Mouse (Mus musculus): ENCODE results near the gene Dpp9.
A peak's percentile ranks its signal among the peaks of the same experiment; 100 is the strongest.

The Dpp9 gene

GRCm38 (mm10) chr17:56183658-56184103, 35.0 kb downstream of the Dpp9 start, which contains the start of gene Mydgf:
Mydgf (minus strand) TSS chr17:56183920.
- DNase-seq (ENCODE audit: low read depth, low spot score): peak; percentile 98

DNA sequence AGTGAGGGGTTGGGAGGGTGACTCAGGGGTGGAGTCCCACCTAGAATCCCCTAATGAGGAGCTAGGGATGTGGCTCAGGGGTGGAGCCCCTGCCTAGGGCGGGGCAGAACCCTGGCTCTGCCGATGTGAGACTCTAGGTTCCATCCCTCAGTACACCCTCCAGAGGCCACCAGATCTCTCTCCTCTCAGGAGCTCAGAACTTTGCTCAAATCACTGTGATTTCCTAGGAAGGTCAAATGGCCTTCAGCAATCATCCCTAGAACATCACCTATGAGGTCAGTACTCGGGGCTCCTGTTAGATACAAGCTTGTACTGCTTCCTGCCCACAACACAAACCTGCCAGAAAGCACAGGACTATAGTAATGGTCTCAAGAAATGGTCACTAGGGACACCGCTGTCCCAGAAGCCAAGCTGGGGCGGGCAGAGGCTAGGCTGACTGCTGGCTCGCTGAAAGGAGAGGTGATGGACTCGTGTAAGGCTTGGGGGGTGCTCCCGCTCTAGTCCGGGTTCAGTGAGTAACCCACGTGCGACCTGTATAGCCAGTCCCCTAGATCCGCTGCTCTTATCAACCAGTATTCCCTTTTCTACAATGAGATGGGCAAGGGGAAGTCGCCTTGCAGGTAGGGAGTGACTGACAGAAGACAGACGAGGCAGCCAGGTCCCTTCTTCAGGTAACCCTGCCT, 35.6 kb downstream of the Dpp9 start:
- peak; percentile 21 for DNase-seq (ENCODE audit: low read depth, low spot score)

GRCm38 (mm10) chr17:56175416-56175815, 43.3 kb downstream of the Dpp9 start:
- no peak for DNase-seq (ENCODE audit: low read depth, low spot score)

DNA sequence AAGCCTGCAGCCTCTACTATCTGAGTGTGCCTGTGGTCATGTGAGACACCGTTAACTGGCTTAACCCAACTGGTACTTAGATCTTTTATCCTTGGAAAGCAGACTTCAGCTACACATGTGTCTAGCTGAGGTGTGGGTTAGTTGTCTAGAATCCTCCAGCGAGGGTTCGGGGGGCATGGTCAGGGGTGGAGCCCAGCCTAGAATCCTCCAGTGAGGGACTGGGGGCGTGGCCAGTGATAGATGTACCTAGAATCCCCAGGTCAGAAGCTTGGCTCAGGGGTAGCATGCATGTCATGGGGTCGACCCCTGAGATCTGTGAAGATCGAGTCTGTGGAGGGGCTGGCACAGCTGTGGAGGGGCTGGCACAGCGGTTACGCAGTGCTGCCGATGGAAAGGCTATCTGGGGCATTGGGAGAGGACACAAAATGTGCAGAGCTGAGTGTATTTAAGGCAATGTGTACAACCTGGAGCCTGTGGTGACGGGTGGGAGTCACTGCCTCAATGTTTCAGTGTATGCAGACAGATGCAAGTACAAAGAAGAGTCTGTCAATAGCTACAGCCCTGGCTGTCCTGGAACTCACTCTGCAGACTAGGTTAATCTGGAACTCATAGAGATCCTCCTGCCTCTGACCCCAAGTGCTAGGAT, 45.2 kb downstream of the Dpp9 start:
- no peak for DNase-seq (ENCODE audit: low read depth, low spot score)

- no peak for DNase-seq (ENCODE audit: low read depth, low spot score)
Measured at GRCm38 (mm10) chr17:56171881-56172280, 46.8 kb downstream of the Dpp9 start.

DNA sequence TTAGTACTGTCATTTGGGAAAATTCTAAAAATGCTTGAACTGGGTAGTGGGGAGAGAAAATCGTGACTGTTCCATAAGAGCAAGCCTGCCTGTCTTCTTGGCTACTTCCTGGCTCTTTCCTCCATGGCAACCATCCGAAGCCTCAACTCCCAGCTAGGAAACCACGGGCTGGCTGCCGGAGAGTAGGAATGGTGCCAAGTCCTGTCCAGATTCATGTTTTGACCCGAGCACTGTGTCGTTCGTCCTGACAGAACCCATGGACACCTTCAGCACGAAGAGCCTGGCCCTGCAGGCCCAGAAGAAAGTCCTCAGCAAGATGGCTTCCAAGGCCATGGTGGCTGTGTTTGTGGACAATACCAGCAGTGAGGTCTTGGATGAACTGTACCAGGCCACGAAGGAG, 47.2 kb downstream of the Dpp9 start:
- no peak for DNase-seq (ENCODE audit: low read depth, low spot score)

DNA sequence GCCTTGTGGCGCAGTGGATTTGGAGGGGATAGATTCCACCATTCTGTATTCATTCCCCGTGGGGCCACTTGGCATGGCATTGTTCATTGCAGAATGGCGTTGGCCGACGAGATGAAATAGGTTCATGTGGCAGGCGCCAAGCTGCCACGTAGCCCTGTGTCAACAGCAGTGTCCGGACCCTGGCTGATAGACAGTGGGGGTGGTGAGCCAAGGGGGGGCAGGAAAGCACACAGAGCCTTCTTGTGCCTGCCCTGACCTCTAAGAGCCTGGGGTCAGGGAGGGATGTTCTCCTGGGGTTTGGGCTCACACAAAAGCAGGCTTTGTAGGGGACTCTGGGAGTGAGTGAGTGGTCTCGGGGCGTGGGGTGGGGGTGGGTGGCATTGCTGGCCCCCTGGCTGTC, 48.1 kb downstream of the Dpp9 start:
- no peak for DNase-seq (ENCODE audit: low read depth, low spot score)

DNA sequence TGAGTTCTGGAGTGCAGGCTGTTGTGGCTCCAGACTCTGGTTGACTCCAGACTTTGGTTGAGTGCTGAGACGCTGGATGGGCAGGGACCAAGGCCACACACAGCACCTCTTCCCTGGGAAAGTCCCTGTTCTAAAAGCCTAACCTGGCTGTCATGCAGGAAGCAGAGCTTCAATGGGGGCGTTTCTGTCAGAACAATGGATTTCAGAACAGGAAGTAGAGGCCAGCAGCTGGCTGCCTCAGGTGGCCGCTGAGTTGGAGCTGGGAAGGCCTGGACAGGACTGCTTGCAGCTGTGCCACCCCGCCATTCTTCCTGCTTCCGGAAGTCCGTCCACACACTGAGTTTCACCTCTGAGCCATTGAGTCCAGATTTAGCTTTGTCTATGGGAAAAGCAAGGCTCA, 48.9 kb downstream of the Dpp9 start:
- DNase-seq (ENCODE audit: low read depth, low spot score): peak; percentile 34

- no peak for DNase-seq (ENCODE audit: low read depth, low spot score)
Measured at GRCm38 (mm10) chr17:56165671-56166070, 53.0 kb downstream of the Dpp9 start.

DNA sequence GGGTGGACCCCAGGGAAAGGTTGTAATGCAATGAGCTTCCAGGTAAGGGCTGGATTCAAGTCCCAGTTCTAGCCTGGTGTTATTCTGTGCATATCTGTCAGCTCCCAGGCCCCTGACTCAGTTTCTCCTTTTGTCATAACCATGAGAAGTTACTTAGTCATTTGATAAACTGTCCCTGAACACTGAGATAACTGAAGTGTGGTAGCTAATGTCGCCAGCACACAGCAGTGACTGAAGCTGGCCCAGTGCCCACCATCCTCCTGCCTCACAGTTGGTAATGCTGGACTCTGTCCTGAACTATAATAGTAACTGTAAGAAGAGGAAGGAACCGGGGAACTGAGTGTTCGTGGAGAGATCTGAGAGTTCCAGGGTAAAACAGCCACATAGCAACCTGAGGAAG, 54.2 kb downstream of the Dpp9 start:
- DNase-seq (ENCODE audit: low read depth, low spot score): no peak

DNA sequence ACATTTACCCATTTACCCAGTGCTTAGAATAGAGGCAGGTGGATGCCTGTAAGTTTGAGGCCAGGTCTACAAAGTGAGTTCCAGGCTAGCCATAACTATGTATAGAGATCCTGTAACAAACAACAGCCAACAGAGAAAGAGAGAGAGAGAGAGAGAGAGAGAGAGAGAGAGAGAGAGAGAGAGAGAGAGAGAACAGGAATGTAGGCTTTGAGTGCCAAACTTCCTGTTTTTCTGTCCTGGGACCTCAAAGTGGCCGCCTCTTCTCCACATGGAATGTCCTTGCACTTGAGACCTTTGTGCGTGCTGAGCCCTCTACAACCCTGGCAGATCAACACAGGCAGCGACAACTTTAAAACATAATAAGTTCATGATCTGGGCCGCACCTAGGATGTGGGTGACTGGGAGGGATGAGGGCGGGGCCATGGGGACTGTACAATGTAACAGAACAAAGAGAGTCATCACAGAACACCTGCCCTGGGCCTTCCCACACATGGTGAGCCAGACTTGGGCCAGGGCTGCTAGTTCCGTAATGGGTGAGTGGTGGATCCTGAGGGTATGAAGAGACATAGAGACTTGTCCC, 55.1 kb downstream of the Dpp9 start:
- DNase-seq (ENCODE audit: low read depth, low spot score): peak; percentile 89

- peak; percentile 96 for DNase-seq (ENCODE audit: low read depth, low spot score)
Measured at GRCm38 (mm10) chr17:56162231-56162774, 56.4 kb downstream of the Dpp9 start, which contains the start of gene Tnfaip8l1. Tnfaip8l1 (plus strand) TSS chr17:56162477.

GRCm38 (mm10) chr17:56159729-56160128, 59.0 kb downstream of the Dpp9 start:
- peak; percentile 68 for DNase-seq (ENCODE audit: low read depth, low spot score)

- no peak for DNase-seq (ENCODE audit: low read depth, low spot score)
Measured at GRCm38 (mm10) chr17:56153643-56154042, 65.1 kb downstream of the Dpp9 start.

DNA sequence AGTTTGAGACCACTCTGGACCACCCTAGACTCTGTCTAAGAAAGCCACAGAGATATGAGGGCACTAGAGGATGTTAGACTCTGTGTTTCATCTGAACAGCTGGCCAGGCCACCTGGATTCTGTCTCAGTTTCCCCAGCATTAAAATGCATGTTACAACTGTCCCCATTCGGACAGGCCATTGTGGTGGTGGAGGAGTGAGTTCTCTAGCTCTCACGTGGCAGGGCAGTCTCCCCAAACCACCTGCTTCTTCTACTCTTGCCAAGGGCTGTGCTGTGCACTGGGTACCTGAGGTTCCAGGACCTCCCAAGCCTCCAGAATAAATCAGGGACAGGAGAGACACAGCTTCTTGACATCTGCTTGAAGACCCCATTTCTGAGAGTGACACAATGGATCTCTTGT, 68.8 kb downstream of the Dpp9 start:
- DNase-seq (ENCODE audit: low read depth, low spot score): no peak

DNA sequence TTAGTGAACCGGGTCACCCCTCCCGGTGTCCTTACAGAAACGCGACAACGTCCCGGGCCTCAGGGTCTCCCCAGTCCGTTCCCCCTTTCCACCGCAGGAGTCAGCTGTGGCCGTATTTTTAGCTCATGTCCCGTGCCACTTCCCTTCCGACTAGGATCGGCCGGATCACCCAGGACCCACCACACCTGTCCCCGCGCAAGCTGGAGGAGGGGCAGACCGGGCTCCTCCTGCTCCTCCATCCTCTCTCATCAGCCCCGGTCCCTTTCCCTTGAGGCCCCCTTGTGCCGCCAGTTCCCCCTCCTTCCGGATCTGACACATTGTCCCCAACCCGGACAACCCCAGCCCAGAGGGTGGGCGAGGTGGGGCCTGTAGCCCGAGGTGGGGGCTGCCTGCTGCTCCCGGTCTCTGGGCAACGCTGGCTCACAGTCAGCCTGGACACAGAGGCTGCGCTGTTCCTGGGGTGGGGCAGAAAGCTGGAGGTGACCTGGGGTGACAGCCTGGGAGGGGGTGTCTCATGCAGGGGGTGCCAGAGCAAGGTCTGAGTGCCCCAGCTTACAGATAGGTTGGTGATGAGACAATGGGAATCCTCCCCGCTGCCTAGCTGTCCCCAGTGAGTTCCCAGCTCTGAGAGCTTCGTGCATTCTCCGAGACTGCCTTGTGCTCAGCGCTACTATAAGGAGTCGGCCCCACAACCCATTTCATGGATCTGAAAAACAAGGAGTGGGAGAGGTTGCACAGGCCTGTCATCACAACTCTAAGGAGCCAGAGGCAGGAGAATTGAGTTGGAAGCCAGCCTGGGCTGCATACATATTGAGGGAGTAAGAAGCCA, 69.7 kb downstream of the Dpp9 start:
- DNase-seq (ENCODE audit: low read depth, low spot score): no peak

GRCm38 (mm10) chr17:56148280-56148679, 70.4 kb downstream of the Dpp9 start:
- no peak for DNase-seq (ENCODE audit: low read depth, low spot score)

DNA sequence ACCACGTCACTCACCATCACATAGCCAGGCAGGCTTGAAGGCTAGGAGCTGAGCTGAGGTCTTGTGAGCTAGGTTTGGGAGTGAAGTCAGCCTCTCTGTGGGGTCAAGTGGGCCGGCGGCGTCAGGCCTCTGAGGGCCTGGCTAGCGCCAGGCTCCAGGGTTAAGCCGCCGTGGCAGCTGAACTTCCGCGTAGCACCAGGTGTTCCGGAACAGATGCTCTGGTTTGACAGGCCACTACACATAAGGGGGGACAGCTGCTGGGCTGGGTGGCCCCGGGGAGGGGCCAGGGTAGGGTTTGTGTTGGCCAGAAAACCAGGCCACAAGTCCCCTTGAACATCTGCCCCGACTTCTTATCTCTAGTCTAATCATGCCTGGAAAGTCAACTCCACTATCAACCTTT, 71.3 kb downstream of the Dpp9 start:
- DNase-seq (ENCODE audit: low read depth, low spot score): no peak

DNA sequence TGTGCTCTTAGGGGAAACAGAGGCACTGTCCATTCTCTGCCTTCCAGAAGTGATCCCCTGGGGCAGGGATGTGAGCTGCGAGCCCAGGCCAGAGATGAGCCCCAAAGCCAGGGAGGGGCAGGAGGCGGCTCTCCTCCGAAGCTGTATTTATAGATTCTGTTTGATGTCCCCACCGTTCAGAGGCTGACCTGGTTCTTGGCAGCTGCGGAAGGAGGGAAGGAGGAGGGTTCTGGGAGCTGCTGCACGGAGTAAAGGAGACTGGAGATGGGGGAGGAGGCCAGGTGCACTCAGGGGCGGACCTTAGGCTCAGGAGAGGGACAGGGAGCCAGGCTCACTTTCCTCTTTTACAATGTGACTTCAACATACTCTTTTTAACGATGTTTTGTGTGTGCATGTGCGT, 72.6 kb downstream of the Dpp9 start:
- no peak for DNase-seq (ENCODE audit: low read depth, low spot score)

- DNase-seq (ENCODE audit: low read depth, low spot score): no peak
Measured at GRCm38 (mm10) chr17:56144546-56144945, 74.2 kb downstream of the Dpp9 start.

DNA sequence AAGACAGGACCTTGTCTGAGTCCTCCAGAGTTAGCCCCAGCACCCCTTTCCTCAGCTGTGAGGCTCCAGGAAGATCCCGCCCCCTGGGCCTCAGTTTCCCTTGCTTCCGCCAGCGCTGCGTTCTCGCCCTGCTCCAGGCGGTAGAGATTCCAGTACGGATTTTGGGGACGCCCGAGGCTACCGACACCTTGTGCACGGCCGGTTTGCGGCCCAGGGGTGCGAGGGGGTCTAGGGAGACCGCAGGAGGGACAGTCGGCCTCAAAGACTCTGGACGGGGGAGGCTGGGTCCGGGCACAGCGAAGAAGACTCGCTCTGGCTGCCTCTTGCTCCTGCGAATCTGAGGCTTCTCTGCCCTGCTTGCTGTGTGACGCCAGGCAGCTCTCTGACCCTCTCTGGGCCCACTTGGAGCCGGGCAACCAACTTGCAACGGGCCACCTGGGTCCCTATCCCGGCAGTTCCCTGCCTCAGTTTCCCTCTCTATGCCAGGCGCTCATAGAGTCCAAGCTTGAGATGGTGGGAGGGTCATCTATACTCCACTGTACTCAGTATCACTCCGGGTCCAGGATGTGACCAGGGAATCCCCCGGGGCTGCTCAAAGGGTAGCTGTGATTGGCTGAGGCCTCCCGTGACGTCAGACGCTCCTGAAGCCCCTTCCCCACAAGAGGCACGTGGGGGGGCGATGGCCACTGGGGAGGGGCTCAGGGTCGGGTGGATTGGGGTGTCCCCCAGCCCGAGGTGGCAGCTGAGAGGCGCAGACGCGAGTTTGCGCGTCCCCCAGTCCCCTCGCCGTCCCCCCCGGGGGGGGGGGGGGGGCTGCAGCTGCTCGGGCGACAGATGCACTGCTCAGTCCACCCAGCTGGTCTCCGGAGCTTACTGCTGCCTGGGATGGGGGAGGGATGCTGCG, 76.8 kb downstream of the Dpp9 start:
- DNase-seq (ENCODE audit: low read depth, low spot score): no peak

Data from CD4-positive, CD25-positive, alpha-beta regulatory T cell, adult 2 months (primary cell).